Mouse (Mus musculus) frontal cortex, postnatal 10 days (tissue): ENCODE measurements around the gene Akr1c18.
A peak's percentile ranks its signal among the peaks of the same experiment; 100 is the strongest.
"Not testable (repeated sequence)": the region's sequence is repeated elsewhere in the genome, so short reads cannot be mapped to it uniquely, and the experiment has no call there.

Experiments
- DNase-seq, 2 experiments: peaks; one replicate each; pipeline ENCODE4 v3.0.0; 2022; ENCODE audit warnings: low spot score in 2 of 2, mixed read lengths in 1 of 2

The Akr1c18 gene

DNA sequence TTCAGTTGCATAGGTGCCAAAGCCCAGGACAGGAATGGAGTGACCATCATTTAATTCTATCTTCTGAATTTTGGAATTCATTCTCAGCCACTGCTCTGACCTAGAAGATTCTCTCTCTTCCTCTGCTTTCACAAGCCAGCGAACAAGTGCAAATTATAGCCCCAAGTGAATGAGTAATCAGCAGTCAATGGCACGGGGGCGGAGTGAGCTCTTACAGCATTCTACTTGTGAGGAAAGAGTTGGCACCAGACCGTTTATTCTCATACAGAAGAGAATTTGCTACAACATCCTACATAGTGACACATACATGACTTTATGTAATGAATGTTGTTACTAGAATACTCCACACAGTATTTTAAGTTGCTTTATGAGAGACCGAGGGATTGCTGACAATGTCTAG is at the start of gene Akr1c18:
Gene Akr1c18 (minus strand): TSS at position 137 of the 400 bp plus-strand sequence.
- DNase-seq = peak; percentile 10 to 23

DNA sequence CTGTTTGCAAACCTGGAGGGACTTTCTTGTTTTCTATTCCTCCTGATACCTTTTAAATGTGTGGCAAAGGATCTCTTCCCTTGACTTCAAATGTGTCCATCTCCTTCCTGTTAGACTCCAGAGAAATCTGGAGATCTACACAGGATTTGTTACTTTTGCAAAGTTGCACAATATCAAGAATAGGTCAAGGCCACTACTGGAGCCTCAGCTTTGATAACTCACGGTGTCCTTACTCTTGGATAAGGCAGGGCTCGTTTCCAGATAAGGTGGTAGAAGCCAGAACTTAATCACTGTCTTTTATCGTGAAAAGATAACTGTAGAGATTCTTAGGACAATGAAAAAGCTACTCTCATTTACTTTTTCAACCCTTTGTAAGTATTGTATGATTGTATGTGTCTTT is 42.1 kb upstream of the Akr1c18 start:
- DNase-seq = no peak

DNA sequence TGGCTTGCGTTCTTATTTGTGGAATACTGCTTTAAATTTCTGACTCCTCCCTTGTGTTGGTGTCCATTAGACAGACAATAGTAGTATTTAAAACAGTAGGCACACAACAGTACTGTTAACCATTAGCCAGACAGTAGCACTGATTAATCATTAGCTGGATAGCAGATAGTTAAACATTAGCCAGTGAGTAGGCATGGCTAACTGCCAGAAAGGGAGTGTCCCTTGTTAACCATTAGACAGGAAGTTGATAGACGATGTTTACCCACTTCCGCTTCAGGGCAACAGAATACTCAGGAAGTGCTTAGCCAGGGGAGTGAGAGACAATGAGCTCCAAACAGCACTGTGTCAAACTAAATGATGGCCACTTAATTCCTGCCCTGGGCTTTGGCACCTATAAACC is 40.5 kb upstream of the Akr1c18 start, which contains the start of gene Akr1c13:
Gene Akr1c13 (plus strand): TSS at position 247 of the 400 bp plus-strand sequence.
- DNase-seq = no peak

DNA sequence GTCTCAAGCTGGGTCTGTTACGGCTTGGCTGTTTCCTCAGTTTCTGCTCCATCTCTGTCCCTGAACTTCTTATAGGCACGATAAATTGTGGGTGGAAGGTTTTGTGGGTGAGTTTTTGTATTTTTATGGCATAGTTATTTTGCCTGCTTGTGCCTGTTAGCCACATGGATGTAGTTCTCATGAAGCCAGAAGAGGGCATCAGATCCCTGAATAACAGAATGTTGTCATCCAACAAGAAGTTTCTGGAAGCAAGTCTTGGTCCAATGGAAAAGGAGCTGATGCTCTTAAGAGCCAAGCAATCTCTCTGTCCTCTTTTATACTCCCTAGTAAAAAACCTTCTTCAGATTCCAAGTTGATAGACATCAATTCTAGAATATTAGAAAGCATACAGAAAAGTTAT is 37.7 kb upstream of the Akr1c18 start:
- DNase-seq = no peak

DNA sequence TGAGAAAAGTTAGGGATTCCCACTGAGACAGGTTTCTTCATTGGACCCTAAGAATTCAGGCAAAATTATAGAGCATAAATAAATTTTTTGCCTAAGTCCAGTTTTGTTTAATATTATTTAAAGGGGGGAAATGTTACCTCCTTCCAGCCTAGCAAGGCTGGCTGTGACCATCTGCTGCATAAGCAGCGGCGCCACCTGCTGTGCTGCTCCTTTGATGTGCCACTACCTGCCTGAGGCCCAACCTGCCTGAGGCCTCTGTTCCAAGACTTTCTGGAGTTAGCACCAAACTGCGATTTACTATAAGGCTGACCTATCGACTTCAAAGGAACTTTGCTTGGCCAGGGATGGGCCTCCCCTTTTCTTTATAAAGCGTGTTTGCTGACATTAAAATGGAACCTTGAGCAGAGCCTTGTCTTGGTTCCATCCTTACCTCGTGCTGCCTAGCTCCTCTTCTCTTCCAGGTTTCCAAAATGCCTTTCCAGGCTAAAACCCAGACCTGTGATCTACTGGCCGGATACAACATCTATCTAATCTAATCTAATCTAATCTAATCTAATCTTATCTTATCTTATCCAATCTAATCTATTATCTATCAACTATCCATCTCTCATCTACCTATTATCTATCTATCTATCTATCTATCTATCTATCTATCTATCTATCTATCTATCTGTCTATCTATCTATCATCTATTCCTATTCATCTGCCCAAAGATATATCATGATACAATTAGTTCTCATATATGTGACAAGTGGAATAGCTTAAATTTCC is 36.4 kb upstream of the Akr1c18 start:
- DNase-seq = not testable (repeated sequence)

DNA sequence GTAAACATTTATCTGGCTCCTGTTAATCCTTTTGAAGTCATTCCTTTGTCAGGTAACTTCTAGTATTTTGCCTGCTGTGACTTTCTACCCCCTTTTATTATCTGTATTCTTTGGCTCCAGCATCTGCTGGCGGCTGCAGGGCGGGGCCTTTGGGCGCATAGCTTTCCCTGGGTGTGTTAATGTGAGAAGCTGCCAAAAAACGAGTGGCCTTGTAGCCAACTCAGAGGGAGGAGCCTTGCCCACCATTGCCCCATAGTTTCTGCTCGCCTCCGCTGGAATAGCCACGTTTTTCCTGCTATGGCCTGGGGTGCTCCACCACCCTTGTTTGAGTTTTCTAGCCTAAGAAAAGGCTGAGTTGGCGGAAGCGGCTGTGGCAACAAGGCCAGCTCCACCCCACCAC is 32.7 kb upstream of the Akr1c18 start:
- no peak for DNase-seq

DNA sequence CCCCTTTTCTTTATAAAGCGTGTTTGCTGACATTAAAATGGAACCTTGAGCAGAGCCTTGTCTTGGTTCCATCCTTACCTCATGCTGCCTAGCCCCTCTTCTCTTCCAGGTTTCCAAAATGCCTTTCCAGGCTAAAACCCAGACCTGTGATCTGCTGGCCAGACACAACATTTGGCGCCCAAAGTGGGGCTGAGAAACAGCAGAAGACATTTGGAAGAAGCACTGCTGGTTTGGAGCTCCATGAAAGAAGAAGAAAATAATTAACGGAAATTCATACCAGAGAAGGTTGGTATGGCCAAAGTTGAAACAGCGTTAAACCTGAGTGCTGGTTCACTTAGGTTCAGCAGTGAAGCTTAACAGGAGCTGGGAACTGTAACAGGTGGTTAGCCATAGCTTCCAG is 30.9 kb upstream of the Akr1c18 start:
- DNase-seq = not testable (repeated sequence)

DNA sequence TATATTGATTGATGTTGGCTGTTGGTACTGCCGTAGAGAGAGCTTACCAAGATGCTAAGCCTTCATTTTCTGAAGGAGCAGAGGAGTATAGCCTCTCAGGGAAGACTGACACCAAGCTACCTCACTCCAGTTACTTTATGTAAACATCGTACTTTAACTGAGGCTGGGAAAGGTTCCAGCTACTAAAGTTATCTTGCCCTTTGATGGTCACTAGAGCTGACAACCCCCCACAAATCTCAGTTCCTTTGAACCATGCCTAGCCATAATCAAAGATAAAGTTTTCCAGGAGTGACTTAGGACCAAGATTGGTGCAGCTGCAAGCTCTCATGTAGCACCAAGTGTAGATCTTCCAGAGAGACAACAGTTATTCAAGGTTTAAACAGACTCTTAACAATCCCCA is 22.5 kb upstream of the Akr1c18 start:
- DNase-seq = no peak

DNA sequence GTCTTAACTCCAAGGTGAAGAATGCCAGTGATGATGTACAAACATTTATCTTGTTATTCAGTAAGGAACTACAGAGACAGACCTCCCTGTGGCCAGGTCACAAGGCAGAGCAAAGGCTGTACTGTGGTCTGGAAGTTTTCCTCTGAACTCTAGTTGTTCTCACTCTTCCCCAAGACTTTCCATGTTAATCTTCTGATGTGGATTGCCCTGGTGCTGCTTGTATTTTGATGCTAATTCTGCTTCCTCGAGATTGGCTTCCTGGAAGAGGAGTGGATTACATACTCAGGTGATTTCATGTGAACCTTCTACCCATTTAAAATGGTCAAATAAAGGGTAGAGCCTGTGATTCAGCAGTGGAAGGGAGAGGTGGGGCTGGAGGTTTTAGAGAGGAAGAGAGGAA is 17.6 kb upstream of the Akr1c18 start:
- DNase-seq = no peak

DNA sequence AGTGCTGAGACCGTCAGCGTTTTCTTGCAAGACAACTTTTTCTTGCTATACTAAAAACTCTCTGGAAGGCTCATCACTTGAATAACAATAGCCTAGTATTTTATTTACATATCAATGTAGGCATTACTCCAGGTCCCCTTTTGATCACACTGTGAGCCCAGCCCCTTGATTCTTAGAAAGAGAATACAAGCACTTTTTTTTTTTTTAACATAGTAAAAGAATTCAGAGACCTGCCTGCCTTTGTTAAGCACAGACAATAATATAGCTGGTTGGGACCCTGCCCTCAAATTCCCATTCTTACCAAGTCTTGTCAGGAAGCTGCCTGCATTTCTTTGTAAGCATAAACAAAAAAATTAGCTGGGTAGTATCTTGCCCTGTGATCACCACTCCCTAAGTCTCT is 4.8 kb upstream of the Akr1c18 start:
- DNase-seq = no peak

DNA sequence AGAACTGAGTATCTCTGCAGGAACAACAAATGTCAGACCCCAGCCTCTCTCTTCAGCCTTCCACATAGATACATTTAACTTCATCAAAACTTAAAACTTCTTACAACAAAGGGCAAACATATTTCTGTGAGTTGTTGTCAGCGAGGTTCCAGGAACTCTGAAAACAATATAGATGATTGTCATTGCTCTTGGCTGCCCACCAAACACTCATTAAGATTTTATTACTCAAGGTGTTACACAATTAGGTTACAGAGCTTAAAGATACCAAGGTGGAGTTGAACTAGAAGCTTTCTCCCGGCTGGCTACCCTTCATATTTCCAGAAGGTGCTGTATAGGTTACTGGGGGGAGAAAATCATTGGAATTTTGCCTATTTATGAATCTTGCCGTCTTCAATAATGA is 3.1 kb upstream of the Akr1c18 start:
- no peak for DNase-seq

DNA sequence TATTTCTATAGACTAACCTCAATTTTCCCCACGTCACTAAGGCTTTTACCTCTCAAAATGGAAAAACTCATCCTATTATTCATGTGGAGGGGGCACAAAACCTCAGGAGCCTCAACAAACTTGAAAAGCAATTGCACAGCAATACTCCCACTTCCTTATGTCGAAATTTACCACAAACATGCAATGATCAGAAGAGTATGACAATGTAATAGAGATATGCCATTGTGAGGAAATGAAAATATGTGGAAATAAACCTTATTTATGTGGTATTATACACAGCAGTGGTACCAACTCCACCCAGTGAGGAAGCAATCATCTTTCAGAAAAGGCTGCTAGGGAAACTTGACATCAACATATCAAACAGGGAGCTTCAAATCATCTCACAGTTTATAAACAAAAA is 2.5 kb upstream of the Akr1c18 start:
- DNase-seq = no peak

DNA sequence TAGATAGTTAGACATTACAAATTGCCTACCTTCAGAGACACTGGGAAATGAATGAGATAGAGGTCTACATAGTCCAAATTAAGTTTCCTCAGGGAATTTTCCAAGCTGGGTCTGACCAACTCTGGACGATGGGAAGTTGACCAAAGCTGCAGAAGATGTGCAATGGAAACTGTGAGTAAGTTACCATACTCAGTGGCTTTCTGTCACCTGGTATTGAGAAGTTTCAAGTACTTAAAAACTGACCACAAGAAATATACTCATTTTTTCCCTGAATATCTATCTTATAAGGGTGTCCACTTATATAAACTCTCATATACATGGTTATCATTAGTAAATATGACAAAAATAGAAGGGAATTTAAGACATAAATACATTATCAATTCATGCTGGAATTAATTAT is 6.2 kb downstream of the Akr1c18 start:
- DNase-seq = no peak

DNA sequence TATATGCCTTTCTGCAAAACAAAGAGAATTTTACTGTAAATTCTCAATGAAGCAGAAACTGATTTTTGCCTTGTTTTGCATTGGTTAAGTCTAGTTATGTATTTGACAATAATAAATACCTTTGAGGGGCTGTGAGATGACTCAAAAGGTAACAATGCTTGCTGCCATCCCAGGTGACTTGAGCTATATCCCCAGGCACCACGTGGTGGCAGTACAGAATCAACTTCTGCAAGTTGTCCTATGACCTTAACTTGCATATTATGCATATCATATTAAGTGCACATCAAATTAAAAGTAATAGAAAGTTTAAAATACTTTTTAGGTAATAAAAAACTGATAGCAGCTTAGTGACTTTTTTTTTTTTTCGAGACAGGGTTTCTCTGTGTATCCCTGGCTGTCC is 17.4 kb downstream of the Akr1c18 start:
- no peak for DNase-seq

DNA sequence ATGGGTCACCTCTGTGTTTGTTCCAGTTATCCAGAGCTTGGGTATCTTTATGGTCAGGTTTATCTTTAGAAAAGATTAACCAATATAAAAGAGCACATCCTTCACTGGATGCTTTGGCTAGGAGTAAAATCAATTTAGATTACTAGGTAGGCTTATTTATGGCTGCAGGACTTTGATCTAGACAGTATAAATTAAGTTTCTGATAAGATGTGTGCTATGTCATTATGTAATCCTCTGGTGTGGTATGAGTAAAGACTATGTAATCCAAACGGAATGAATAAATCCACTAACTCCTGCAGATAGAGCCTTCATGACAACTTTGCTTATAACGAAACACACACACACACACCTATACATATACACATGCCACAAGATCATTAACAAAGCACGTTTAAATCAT is 18.7 kb downstream of the Akr1c18 start:
- DNase-seq = no peak

DNA sequence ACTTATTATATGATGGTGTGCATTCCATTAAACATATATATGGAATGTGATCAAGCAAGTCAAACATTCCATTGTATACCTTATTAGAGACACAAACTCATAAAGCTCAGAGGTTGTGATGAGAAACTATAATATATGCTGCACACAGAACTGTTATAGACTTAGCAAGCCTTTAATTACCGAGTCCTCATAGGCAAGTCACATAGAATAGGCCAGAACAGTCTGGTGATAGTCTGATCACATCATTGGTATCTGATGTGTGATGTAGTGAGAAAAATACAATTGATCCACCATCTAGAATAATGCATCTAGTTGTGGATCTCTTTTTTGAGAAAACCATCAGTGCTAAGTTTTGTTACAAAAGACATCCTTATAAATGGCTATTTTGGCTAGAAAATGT is 19.1 kb downstream of the Akr1c18 start:
- DNase-seq = no peak

DNA sequence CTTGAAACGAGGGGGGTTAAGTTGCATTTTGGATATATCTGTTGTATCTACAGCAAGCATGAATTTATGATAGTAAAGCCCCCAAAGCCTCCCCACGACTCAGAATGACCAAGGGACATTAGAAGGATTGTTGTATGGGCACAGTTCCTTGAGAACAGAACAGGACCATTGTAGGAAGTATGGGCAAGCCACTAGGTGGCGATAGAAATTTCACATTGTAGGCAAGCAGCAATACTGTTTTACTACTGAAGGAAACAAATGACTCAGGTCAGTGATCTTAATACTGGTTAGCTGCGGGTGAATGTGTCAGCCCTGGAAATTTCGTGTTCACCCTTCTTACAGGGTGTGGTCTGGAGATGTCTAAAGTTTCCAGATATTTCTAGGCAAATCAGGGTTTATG is 21.4 kb downstream of the Akr1c18 start:
- DNase-seq = no peak

DNA sequence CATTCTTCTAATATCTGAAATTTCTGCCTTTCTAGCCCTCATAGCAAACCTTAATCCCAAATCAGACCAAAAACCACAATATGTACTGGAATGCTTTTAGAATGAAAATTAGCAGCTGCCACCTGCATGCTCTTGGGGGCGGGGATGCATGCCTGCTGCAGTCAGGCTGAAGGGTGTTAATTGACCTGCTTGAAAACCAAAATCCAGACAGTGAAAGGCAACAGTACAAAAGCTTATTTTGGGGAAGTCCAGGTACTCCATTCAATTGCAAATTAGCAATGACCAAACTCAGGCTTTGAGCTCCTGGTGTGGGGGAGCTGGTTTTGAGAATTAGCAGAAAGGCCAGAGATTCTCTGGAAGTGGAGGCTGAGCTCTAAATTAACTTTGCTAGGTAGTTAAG is 24.6 kb downstream of the Akr1c18 start:
- not testable (repeated sequence) for DNase-seq

DNA sequence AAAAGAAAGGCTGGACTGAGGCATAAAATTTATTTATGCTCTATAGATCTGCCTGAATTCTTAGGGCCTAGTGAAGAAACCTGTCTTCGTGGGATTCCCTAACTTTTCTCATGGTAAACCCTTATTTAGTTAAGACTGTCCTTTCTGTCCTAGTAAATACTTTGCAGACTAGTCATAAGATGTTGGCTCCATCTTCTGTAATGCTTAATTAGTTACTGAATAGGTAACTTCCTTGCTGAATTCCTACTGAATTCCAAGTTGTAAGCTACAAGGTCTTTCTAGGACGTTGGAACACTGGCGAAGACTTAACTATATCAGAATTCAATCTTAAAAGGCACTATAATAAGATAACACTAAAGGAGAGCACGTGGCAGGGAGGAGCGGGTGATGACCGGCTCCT is 26.0 kb downstream of the Akr1c18 start:
- not testable (repeated sequence) for DNase-seq

DNA sequence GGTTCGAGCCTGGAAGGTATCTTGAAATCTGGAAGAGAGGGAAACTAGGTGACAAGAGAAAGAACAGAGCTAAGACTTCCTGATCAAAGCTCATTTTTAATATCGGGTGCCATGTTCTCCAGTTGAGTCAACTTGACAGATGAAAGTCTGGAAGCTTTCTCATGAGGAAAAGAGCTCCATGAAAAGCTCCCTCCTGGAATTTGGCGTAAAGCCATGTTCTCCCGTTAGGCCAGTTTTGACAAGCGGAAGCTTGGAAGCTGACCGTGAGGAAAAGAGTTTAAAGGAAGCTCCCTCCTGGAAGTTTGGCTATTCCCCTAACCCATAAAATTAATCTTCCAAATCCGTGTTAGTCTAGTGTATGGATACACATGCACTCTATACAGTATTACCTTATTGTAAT is 27.3 kb downstream of the Akr1c18 start:
- DNase-seq = no peak

DNA sequence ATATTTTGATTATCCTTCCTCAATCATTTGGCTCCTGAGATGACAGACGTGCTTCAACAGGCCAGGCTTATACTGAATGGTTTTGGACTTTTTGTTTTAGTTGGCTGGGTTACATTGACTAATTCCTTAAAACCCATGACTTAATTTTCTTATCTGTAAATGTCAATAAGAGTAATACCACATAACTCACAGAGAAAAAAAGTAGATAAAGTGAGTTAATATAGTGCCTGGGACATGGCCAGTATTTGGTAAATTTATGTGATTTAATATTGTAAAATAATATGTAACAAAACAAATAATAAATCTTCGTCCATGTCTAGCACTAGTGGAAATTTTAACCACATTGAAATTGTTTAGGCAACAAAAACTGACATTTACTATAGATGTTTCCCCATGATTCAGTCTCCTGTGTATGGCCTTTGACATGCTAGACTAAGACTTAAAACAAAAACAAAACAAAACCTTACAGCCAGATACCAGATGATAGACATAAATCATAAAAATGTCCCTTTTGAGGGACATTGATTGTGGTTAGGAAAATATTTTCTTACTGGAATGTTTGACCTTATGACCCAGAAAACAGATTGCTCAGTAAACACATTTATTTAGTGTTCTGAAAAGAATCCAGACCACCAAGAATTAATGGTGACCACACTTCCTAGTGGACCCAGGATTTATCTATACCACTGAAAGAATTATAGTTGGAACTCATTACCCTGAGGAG is 31.1 kb downstream of the Akr1c18 start:
- DNase-seq = no peak

DNA sequence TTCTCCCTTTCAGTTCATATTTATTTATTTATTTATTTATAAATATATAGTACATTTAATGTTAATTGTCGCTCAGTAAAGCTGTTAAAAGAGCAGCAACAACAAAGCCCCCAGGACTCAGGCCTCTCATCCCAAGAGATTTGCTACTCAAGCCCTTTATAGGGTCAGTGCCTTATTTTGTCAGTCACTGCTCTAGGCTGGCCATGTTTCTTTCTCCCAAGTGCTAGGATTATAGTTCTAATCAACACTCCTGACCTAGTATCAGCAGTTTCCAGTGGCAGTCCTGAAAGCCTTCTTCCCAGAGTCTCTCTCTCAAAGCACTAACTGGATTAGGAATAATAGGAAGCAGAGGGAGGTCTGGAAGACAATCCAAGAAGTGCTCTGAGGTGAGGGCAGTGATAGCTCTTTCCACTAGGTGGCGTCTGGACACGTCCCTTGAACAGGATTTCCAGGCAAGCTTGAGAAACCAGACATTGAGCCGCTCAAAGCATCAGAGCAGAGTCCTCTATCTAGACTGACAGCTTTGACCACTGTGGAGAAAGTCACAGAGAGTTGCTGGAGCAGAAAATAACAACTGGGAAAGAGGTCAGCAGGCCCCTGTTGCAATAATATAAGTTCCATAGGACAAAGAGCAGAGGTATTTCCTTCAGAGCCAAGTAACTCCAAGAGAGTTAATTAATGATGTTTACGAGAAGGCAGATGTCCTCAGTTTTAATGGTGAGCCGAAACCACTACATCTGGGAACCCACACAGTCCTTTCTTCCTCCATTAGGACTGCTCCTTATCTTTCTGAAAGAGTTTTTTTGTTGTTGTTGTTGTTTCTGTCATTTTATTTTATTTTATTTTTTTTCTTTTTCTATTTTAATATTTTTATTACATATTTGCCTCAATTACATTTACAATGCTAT is 39.9 kb downstream of the Akr1c18 start:
- DNase-seq = peak; percentile 5 to 30
